Mouse (Mus musculus) inflammation-experienced regulatory T-cells, adult 6 months (primary cell): ENCODE results near the gene Gm20388. TPM values are rescaled to one million over a fixed set of nuclear protein-coding genes. Genes with fewer than 3 reads are reported as not detected.
A peak's percentile ranks its signal among the peaks of the same experiment; 100 is the strongest.

Source experiments
- ATAC-seq: one replicate; pipeline ENCODE4 v1.8.0; 2017
- polyA plus RNA-seq, 3 experiments: library from polyadenylated mRNA; unstranded; fragments of 100-300 nt; shearing (Covaris generic); gene quantifications; one replicate each; pipeline ENCODE4 v1.2.1; 2017

Gm20388 gene
- polyA plus RNA-seq, 3 experiments from 2014 or later: 10.8 to 14.1 (median 11.8) TPM

GRCm38 (mm10) chr8:122986501-122987184, 3076.0 kb downstream of the Gm20388 start:
- ATAC-seq: peak; percentile 43

GRCm38 (mm10) chr8:122987255-122987654, 3076.6 kb downstream of the Gm20388 start:
- ATAC-seq: no peak

GRCm38 (mm10) chr8:122988955-122989354, 3078.3 kb downstream of the Gm20388 start:
- peak; percentile 11 for ATAC-seq

DNA sequence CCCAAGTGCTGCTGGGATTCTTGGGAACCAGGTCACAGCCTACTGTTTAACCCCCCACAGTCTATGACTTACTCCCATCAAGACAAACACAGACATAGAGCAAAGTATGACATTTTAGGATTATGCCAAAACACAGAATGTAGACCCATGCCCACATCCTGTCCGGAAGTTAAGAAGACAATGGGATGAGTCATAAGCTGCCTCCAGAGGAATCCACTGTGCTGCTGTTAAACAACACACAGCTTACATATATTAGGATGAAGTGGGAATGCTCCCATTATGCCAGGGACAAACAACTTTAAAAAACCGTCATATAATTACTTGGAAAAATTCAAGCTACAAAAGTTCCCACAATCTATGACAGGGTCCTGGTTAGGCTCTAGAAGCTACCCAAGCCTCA, 3079.3 kb downstream of the Gm20388 start:
- ATAC-seq: peak; percentile 84

- ATAC-seq: no peak
These were observed 3080.7 kb downstream of the Gm20388 start for GRCm38 (mm10) chr8:122991368-122991767.

DNA sequence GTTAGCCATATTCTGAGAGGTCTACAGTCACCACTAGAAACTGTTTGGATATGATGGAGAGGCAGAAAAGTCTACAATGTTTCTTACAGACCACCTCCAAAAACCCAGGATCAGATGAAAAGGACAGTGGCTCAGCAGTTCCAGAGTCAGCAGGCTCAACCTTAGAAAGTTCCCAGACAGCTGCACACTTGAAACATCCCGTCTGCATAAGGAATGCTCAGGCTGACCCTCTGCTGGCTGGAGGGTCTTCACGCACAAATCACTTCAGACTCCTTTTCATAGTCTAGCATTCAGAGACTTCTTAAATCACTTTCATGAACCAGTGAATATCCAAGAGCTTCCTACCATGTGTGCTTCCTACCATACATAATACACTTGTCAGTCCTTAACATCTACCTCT, 3081.7 kb downstream of the Gm20388 start:
- ATAC-seq: no peak

DNA sequence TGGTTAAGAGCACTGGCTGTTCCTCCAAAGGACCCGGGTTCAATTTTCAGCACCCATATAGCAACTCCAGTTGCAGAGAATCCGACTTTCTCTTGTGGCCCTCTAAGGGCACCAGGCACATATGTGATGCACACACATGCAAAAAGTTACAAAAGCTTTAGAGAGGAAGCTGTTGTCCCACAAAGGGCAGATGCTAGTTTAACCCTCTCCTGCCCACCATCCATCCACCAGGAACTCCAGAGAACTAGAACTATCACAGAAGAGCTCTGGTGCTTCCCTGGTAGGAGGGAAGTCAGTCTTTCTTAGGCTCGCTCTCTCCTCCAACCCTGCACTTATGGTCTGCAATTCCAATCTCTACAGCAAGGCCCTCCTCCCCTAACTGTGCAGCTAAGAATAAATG, 3082.4 kb downstream of the Gm20388 start:
- no peak for ATAC-seq

- ATAC-seq: no peak
These were observed 3083.1 kb downstream of the Gm20388 start for GRCm38 (mm10) chr8:122993740-122994139.

GRCm38 (mm10) chr8:122997963-122998362, 3087.3 kb downstream of the Gm20388 start:
- ATAC-seq: no peak

GRCm38 (mm10) chr8:123000311-123000710, 3089.7 kb downstream of the Gm20388 start:
- peak; percentile 94 for ATAC-seq

GRCm38 (mm10) chr8:123004033-123004922, 3093.6 kb downstream of the Gm20388 start:
- no peak for ATAC-seq

GRCm38 (mm10) chr8:123005328-123005727, 3094.7 kb downstream of the Gm20388 start:
- no peak for ATAC-seq

DNA sequence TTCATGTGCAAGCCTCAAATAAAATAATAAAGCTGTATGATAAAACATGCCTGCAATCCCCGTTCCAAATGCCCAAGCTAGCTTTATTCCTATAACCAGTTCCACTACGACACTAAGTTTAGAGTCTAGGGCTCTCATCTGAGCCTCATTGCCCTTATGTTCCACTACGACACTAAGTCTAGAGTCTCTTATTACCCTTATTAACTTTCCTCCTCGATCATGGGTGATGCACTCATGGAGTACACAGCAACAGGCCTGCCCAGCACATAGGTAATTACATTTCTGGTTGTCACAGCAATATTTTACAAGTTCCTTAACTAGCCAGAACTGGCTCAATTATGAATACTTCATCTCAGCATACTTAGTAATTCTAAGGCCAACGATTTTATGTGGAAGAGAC, 3095.2 kb downstream of the Gm20388 start:
- ATAC-seq: no peak

GRCm38 (mm10) chr8:123011321-123011720, 3100.7 kb downstream of the Gm20388 start:
- ATAC-seq: no peak

GRCm38 (mm10) chr8:123014429-123014828, 3103.8 kb downstream of the Gm20388 start:
- no peak for ATAC-seq

GRCm38 (mm10) chr8:123015074-123015473, 3104.4 kb downstream of the Gm20388 start:
- peak; percentile 72 for ATAC-seq

GRCm38 (mm10) chr8:123017143-123017542, 3106.5 kb downstream of the Gm20388 start:
- ATAC-seq: no peak

- ATAC-seq: no peak
These were observed 3108.0 kb downstream of the Gm20388 start for GRCm38 (mm10) chr8:123018484-123019164.

GRCm38 (mm10) chr8:123020084-123020483, 3109.4 kb downstream of the Gm20388 start:
- no peak for ATAC-seq

GRCm38 (mm10) chr8:123020859-123021258, 3110.2 kb downstream of the Gm20388 start:
- ATAC-seq: no peak

DNA sequence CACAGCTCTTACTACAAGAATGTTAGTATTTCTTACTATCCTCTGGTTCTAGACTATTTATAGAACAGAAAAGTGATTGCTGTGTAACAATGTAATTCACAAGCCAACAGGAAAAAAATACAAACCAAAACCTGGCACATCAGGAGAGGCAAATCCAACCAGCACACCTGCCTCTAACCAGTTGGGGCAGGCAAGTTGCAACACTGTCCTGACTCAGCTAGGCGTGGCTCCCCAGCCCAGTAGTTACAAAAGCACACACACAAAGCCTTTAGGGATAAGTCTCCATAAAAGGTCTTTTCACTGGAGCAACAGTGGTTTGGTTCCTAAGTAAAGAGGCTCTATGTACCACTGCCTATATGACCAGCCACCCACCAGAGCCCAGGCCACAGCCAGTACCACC, 3110.6 kb downstream of the Gm20388 start:
- no peak for ATAC-seq

- no peak for ATAC-seq
These were observed 3112.1 kb downstream of the Gm20388 start for GRCm38 (mm10) chr8:123022727-123023126.

DNA sequence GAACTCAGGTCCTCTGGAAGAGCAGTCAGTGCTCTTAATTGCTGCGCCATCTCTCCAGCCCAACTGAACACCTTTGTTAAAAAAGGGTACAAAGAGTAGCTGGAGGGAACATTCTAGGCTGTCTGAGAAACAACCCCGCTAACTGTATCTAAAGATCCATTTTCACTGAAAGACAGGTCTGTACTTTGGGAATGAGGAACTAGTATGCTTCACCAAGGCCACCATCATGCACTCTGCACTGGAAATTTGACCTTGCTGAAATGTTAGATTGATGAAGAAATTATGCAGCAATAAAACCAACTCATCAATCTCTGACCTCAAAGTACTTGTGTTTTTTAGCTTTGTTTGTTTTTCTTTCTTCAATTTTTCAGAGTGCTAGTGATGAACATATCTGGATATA, 3113.6 kb downstream of the Gm20388 start:
- ATAC-seq: no peak
